Mouse (Mus musculus) frontal cortex, postnatal 25 days (tissue): ENCODE measurements around the gene Polg2.
"Not testable (repeated sequence)": the region's sequence is repeated elsewhere in the genome, so short reads cannot be mapped to it uniquely, and the experiment has no call there.

Source experiments
- DNase-seq, 2 experiments: peaks; one replicate each; pipeline ENCODE4 v3.0.0; 2022; ENCODE audit warnings: low spot score in 2 of 2

Polg2 gene

GRCm38 (mm10) chr11:106762139-106762799 lies 17.1 kb downstream of the Polg2 start:
- DNase-seq = no peak

GRCm38 (mm10) chr11:106760511-106760910 lies 18.8 kb downstream of the Polg2 start:
- DNase-seq = no peak

GRCm38 (mm10) chr11:106759028-106759427 lies 20.3 kb downstream of the Polg2 start:
- no peak for DNase-seq

GRCm38 (mm10) chr11:106755583-106755982 lies 23.8 kb downstream of the Polg2 start:
- no peak for DNase-seq

- DNase-seq = no peak
Observed at GRCm38 (mm10) chr11:106753314-106753713, 26.0 kb downstream of the Polg2 start.

- no peak for DNase-seq
Observed at GRCm38 (mm10) chr11:106752103-106752502, 27.2 kb downstream of the Polg2 start.

GRCm38 (mm10) chr11:106751039-106752018 lies 28.0 kb downstream of the Polg2 start, which contains the start of gene Milr1:
Gene Milr1, plus strand, starts transcription at chr11:106751226.
- no peak for DNase-seq

GRCm38 (mm10) chr11:106750121-106750751 lies 29.1 kb downstream of the Polg2 start, which contains the start of gene Pecam1:
Gene Pecam1, minus strand, starts transcription at chr11:106750628.
- DNase-seq = no peak

- DNase-seq = not testable (repeated sequence)
Observed at GRCm38 (mm10) chr11:106749557-106750120, 29.7 kb downstream of the Polg2 start.

- DNase-seq = no peak
Observed at GRCm38 (mm10) chr11:106744949-106745348, 34.4 kb downstream of the Polg2 start.

- DNase-seq = no peak
Observed at GRCm38 (mm10) chr11:106742388-106742841, 36.9 kb downstream of the Polg2 start.

GRCm38 (mm10) chr11:106741826-106742225 lies 37.5 kb downstream of the Polg2 start:
- DNase-seq = no peak

GRCm38 (mm10) chr11:106741232-106741631 lies 38.1 kb downstream of the Polg2 start:
- DNase-seq = no peak

- DNase-seq = not testable (repeated sequence)
Observed at GRCm38 (mm10) chr11:106740724-106741123, 38.6 kb downstream of the Polg2 start.

GRCm38 (mm10) chr11:106739116-106739515 lies 40.2 kb downstream of the Polg2 start:
- no peak for DNase-seq

GRCm38 (mm10) chr11:106737178-106737621 lies 42.1 kb downstream of the Polg2 start:
- peak; percentile 10 to 25 for DNase-seq

GRCm38 (mm10) chr11:106736614-106737013 lies 42.7 kb downstream of the Polg2 start:
- no peak for DNase-seq

- no peak for DNase-seq
Observed at GRCm38 (mm10) chr11:106730714-106731113, 48.6 kb downstream of the Polg2 start.

GRCm38 (mm10) chr11:106729656-106730055 lies 49.7 kb downstream of the Polg2 start:
- DNase-seq = no peak

- no peak for DNase-seq
Observed at GRCm38 (mm10) chr11:106728402-106729366, 50.7 kb downstream of the Polg2 start.
